In genomic region chr6:37744679-37745078, GRCm38 (mm10) we compare ENCODE assay signal across 9 mouse cellular contexts.
DNase-seq lines count a peak whose midpoint lies in the region; ATAC-seq and TF ChIP-seq lines count a peak whose summit lies in the region.
"Had no signal": no experiment of that assay in that cellular context is flagged by ENCODE, and none has a peak within 500 bp of the region (broad histone marks: within the 10 kb centered on the region; RNA-seq: fewer than 3 reads in every experiment).

No protein-coding gene starts in this region.

- no peak for ATAC-seq in forebrain, postnatal 0 days
- ATAC-seq in forebrain, embryonic 11.5 days (replicated peaks; ENCODE audit: low FRiP score), result no peak
- no peak for ATAC-seq in forebrain, embryonic 14.5 days

- TF ChIP-seq CTCF in forebrain, postnatal 0 days (IDR thresholded peaks at IDR 0.05; ENCODE audit: low read depth), result peak; percentile 31; the same call in 1 of the 2 replicates
- TF ChIP-seq CTCF in thymus, adult 2 months (IDR thresholded peaks at IDR 0.05; ENCODE audit: borderline replicate concordance, control insufficient read depth, extremely low read depth, insufficient read depth, low read length, poor library complexity), result peak; percentile 53; the same call in 1 of the 2 replicates

- H3K36me3 ChIP-seq in forebrain, postnatal 0 days (ENCODE audit: insufficient read depth), result no peaks in the 10 kb centered on the region
- no peaks in the 10 kb centered on the region for H3K36me3 ChIP-seq in forebrain, embryonic 11.5 days (ENCODE audit: control insufficient read depth, insufficient read depth, low read length)
- H3K36me3 ChIP-seq in thymus, adult 2 months (ENCODE audit: control insufficient read depth, insufficient read depth, low read length), result no peaks in the 10 kb centered on the region
- H3K36me3 ChIP-seq in forebrain, embryonic 14.5 days (ENCODE audit: control insufficient read depth, insufficient read depth, low read length), result no peaks in the 10 kb centered on the region
- H3K36me3 ChIP-seq: limb, embryonic 13.5 days had no signal

- H3K9me3 ChIP-seq in forebrain, postnatal 0 days (ENCODE audit: low read length), result no peaks in the 10 kb centered on the region
- no peaks in the 10 kb centered on the region for H3K9me3 ChIP-seq in forebrain, embryonic 11.5 days (ENCODE audit: control insufficient read depth, low read length)
- H3K9me3 ChIP-seq in forebrain, embryonic 14.5 days (replicated peaks; ENCODE audit: control insufficient read depth, low read length), result no peaks in the 10 kb centered on the region

- no peak for DNase-seq in forebrain, postnatal 0 days
- no peak for DNase-seq in forebrain, embryonic 11.5 days (ENCODE audit: low spot score)
- DNase-seq in thymus, adult 2 months, result peak; percentile 40
- DNase-seq in thymus, adult 18-20 months, result no peak
- peak; percentile 70 to 77 for DNase-seq in kidney, postnatal 4 days
- DNase-seq in embryo, embryonic 10.5 days (ENCODE audit: low spot score), result no peak
- DNase-seq in forebrain, embryonic 14.5 days (ENCODE audit: low spot score), result no peak
- no peak for DNase-seq in layer of hippocampus, postnatal 10 days (ENCODE audit: low spot score in 2 of 2)

- no peaks in the 10 kb centered on the region for H3K27me3 ChIP-seq in forebrain, postnatal 0 days (ENCODE audit: insufficient read depth, low read length)
- H3K27me3 ChIP-seq in forebrain, embryonic 11.5 days (ENCODE audit: control insufficient read depth, insufficient read depth, low read length), result no peaks in the 10 kb centered on the region
- H3K27me3 ChIP-seq in thymus, adult 2 months (ENCODE audit: control insufficient read depth, insufficient read depth, low read length), result no peaks in the 10 kb centered on the region
- H3K27me3 ChIP-seq in forebrain, embryonic 14.5 days (replicated peaks; ENCODE audit: control insufficient read depth, insufficient read depth, low read length), result no peaks in the 10 kb centered on the region
- H3K27me3 ChIP-seq: limb, embryonic 13.5 days had no signal

- H3K9ac ChIP-seq in forebrain, postnatal 0 days, result no peak overlapping the region
- H3K9ac ChIP-seq in forebrain, embryonic 11.5 days (ENCODE audit: low read length), result no peak overlapping the region
- H3K9ac ChIP-seq in forebrain, embryonic 14.5 days (ENCODE audit: low read length), result no peak overlapping the region
- H3K9ac ChIP-seq: limb, embryonic 13.5 days had no signal

- no peaks in the 10 kb centered on the region for H3K4me1 ChIP-seq in forebrain, postnatal 0 days (ENCODE audit: insufficient read depth)
- no peaks in the 10 kb centered on the region for H3K4me1 ChIP-seq in forebrain, embryonic 11.5 days (replicated peaks; ENCODE audit: control insufficient read depth, insufficient read depth, low read length)
- peaks cover 10% of the 10 kb centered on the region for H3K4me1 ChIP-seq in thymus, adult 2 months (replicated peaks; ENCODE audit: control insufficient read depth, insufficient read depth, low read length)
- no peaks in the 10 kb centered on the region for H3K4me1 ChIP-seq in forebrain, embryonic 14.5 days (ENCODE audit: control insufficient read depth, insufficient read depth, low read length)
- H3K4me1 ChIP-seq: limb, embryonic 13.5 days had no signal

- no peak overlapping the region for H3K4me3 ChIP-seq in forebrain, postnatal 0 days (ENCODE audit: low read depth, low read length)
- no peak overlapping the region for H3K4me3 ChIP-seq in forebrain, embryonic 11.5 days (ENCODE audit: low read depth, low read length)
- no peak overlapping the region for H3K4me3 ChIP-seq in thymus, adult 2 months (ENCODE audit: control insufficient read depth, insufficient read depth, low read length)
- no peak overlapping the region for H3K4me3 ChIP-seq in forebrain, embryonic 14.5 days (ENCODE audit: low read depth, low read length)
- H3K4me3 ChIP-seq: limb, embryonic 13.5 days had no signal

- H3K4me2 ChIP-seq in forebrain, postnatal 0 days (ENCODE audit: low read depth), result no peak overlapping the region
- H3K4me2 ChIP-seq in forebrain, embryonic 11.5 days (ENCODE audit: low read depth, low read length, severe bottlenecking), result no peak overlapping the region
- no peak overlapping the region for H3K4me2 ChIP-seq in forebrain, embryonic 14.5 days (ENCODE audit: low read length)
- H3K4me2 ChIP-seq: limb, embryonic 13.5 days had no signal

- no peak for TF ChIP-seq POLR2A in thymus, adult 2 months (IDR thresholded peaks at IDR 0.05; ENCODE audit: control insufficient read depth, extremely low read depth, insufficient read depth, low read length, poor library complexity)

- 70% methylated on average over 4 of the region's 4 CpGs for WGBS in forebrain, postnatal 0 days
- WGBS in forebrain, embryonic 11.5 days, result 83% methylated on average over 4 of the region's 4 CpGs
- WGBS in thymus, adult 2 months, result 63% methylated on average over 4 of the region's 4 CpGs
- 72% methylated on average over 4 of the region's 4 CpGs for WGBS in forebrain, embryonic 14.5 days

- no peak overlapping the region for H3K27ac ChIP-seq in forebrain, postnatal 0 days (ENCODE audit: low read depth, low read length)
- H3K27ac ChIP-seq in forebrain, embryonic 11.5 days (ENCODE audit: low read depth, low read length), result no peak overlapping the region
- H3K27ac ChIP-seq in thymus, adult 2 months (ENCODE audit: control insufficient read depth, insufficient read depth, low read length), result no peak overlapping the region
- no peak overlapping the region for H3K27ac ChIP-seq in forebrain, embryonic 14.5 days (ENCODE audit: low read depth, low read length)
- H3K27ac ChIP-seq: limb, embryonic 13.5 days had no signal

Comparison
In these comparisons a context has a peak if more than half of its experiments do, and no peak if none do; other contexts are left out.
1. DNase-seq: peak in thymus, adult 2 months (single experiment) and kidney, postnatal 4 days (2 of 2); none in forebrain, postnatal 0 days (single experiment), forebrain, embryonic 11.5 days (single experiment), thymus, adult 18-20 months (0 of 2), embryo, embryonic 10.5 days (single experiment), forebrain, embryonic 14.5 days (single experiment) and layer of hippocampus, postnatal 10 days (0 of 2).